Mouse (Mus musculus) lung, postnatal 0 days (tissue): ENCODE measurements around the gene Setd2. TPM values are rescaled to one million over a fixed set of nuclear protein-coding genes. Genes with fewer than 3 reads are reported as not detected.

Experiments used
- ATAC-seq: fragments of 200-750 bp; cut with Nextera tagmentation; 2 replicates; pipeline ENCODE4 v1.8.0; 2017; ENCODE audit warnings: moderate library complexity
- DNase-seq: peaks from one replicate; pipeline ENCODE4 v3.0.0-alpha.2; 2016; ENCODE audit warnings: low spot score
- H3K27ac ChIP-seq: fragments of 300-500 bp; sonication (generic); 2 replicates; pipeline ENCODE4 v1.5.1; 2014; ENCODE audit warnings: antibody characterized with exemption, mild to moderate bottlenecking, low read length, mixed read lengths
- H3K27me3 ChIP-seq: fragments of 300-500 bp; sonication (generic); replicated peaks from 2 replicates; pipeline ENCODE4 v1.6.1; 2014; ENCODE audit warnings: low read length, mixed read lengths; ENCODE audit not compliant: insufficient read depth
- H3K36me3 ChIP-seq: fragments of 300-500 bp; sonication (generic); 2 replicates; pipeline ENCODE4 v1.6.1; 2014; ENCODE audit warnings: low read length, mixed read lengths; ENCODE audit not compliant: insufficient read depth
- H3K4me1 ChIP-seq: fragments of 300-500 bp; sonication (generic); 2 replicates; pipeline ENCODE4 v1.6.1; 2014; ENCODE audit warnings: antibody characterized with exemption, low read depth, low read length, mixed read lengths; ENCODE audit not compliant: insufficient read depth
- H3K4me2 ChIP-seq: fragments of 300-500 bp; sonication (generic); replicated peaks from 2 replicates; pipeline ENCODE4 v1.6.1; 2014; ENCODE audit warnings: low read depth, mild to moderate bottlenecking, low read length, moderate library complexity, mixed read lengths
- H3K4me3 ChIP-seq: fragments of 300-500 bp; sonication (generic); 2 replicates; pipeline ENCODE4 v1.5.1; 2014; ENCODE audit warnings: low read depth, low read length
- H3K9ac ChIP-seq: fragments of 300-500 bp; sonication (generic); replicated peaks from 2 replicates; pipeline ENCODE4 v1.6.1; 2014; ENCODE audit warnings: low read depth, mild to moderate bottlenecking
- H3K9me3 ChIP-seq: fragments of 300-500 bp; sonication (generic); 2 replicates; pipeline ENCODE4 v1.6.1; 2016; ENCODE audit warnings: low read length, mixed read lengths
- CTCF ChIP-seq: IDR thresholded peaks from 2 replicates; pipeline ENCODE4 v1.5.1; 2016; ENCODE audit warnings: antibody characterized with exemption, mild to moderate bottlenecking
- EP300 ChIP-seq: IDR thresholded peaks from 2 replicates; pipeline ENCODE4 v1.6.1; 2016; ENCODE audit warnings: antibody characterized with exemption, mild to moderate bottlenecking, control low read depth
- WGBS: fragments of 180-500 bp; shearing (Covaris S2); extraction: QIAGEN DNeasy Blood & Tissue Kit; methylation state at CpG from one replicate; pipeline ENCODE4 v1.1.7; 2014; 5-methylcytosine and 5-hydroxymethylcytosine counted together
- polyA plus RNA-seq: library from polyadenylated mRNA; unstranded; fragments of >200 nt; fragmentation: Nextera tagmentation; extraction: Ambion mirVana; gene quantifications from 2 replicates; pipeline ENCODE4 v1.2.1, GENCODE M21; 2015

Setd2 gene
- polyA plus RNA-seq, 1 experiment from 2014 or later, result 22.0 TPM

- ATAC-seq, result peak; percentile 63
- no peak overlapping the region for H3K27ac ChIP-seq
- no peak overlapping the region for H3K9ac ChIP-seq
- H3K27me3 ChIP-seq, result no peaks in the 10 kb centered on the region
- H3K9me3 ChIP-seq, result no peaks in the 10 kb centered on the region
- 12% methylated on average over 19 of the region's 19 CpGs for WGBS
- no peak overlapping the region for H3K4me3 ChIP-seq
- TF ChIP-seq CTCF (peak; percentile 99), EP300 (no peak)
- peak; percentile 85 for DNase-seq
- peaks cover 18% of the 10 kb centered on the region; the same call in 1 of the 2 replicates for H3K36me3 ChIP-seq
- H3K4me2 ChIP-seq, result no peak overlapping the region
- H3K4me1 ChIP-seq, result no peaks in the 10 kb centered on the region
Observed at GRCm38 (mm10) chr9:110635225-110635624, 102.8 kb downstream of the Setd2 start.

- no peak overlapping the region for H3K4me3 ChIP-seq
- H3K4me2 ChIP-seq, result no peak overlapping the region
- TF ChIP-seq CTCF (no peak), EP300 (no peak)
- 0 out of 2 replicates have a peak, but pooled peaks cover 7% of the 10 kb centered on the region for H3K36me3 ChIP-seq
- no peaks in the 10 kb centered on the region for H3K4me1 ChIP-seq
- no peaks in the 10 kb centered on the region for H3K27me3 ChIP-seq
- H3K9ac ChIP-seq, result no peak overlapping the region
- no peak overlapping the region for H3K27ac ChIP-seq
- no peaks in the 10 kb centered on the region for H3K9me3 ChIP-seq
- ATAC-seq, result 0 out of 2 replicates have a peak, but pooled peaks have one; percentile 26
- WGBS, result 75% methylated on average over 10 of the region's 10 CpGs
- DNase-seq, result no peak
Observed at GRCm38 (mm10) chr9:110638611-110639021, 106.2 kb downstream of the Setd2 start.

GRCm38 (mm10) chr9:110641006-110641405, 108.6 kb downstream of the Setd2 start:
- DNase-seq (no peak), ATAC-seq (no peak)
- TF ChIP-seq EP300 (no peak), CTCF (no peak)
- no peaks in the 10 kb centered on the region for H3K27me3 ChIP-seq
- no peak overlapping the region for H3K9ac ChIP-seq
- no peak overlapping the region for H3K4me3 ChIP-seq
- H3K4me2 ChIP-seq, result no peak overlapping the region
- H3K27ac ChIP-seq, result no peak overlapping the region
- 0 out of 2 replicates have a peak, but pooled peaks cover 7% of the 10 kb centered on the region for H3K36me3 ChIP-seq
- H3K9me3 ChIP-seq, result no peaks in the 10 kb centered on the region
- H3K4me1 ChIP-seq, result no peaks in the 10 kb centered on the region
- WGBS, result 72% methylated on average over 5 of the region's 5 CpGs

DNA sequence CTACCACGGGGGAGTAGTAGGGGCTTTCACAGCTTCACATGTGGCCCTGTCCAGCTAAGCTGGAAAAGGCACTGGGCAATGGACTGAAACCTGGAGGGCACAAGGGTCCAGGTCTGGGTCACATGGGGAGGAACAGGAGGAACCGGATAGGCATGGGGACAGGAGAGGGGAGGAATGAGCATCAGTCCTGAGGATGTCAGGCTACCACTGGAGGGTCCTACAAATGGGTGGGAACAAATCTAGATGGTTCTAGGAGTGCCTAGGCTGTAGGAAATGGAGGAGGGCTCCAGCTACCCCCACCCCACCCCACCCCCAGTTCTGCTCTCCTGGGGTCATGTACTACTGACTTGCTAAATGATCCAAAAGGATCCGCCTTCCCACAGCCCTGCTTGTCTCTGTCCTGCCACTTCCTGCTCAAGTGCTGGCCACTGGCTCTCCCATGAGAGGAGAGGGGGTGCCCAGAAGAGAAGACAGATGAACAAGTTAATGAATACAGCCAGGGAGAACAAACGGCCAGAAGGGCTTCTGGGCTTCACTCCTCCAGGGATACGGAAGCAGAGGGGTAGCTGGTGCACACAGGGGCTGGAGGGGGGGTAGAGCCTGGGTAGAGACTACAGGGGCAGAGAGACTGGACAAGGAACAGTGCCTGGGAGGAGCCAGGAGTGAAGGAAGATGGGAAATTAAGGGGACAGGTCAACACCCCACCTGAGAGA, 110.6 kb downstream of the Setd2 start:
- 43% methylated on average over 5 of the region's 5 CpGs for WGBS
- no peak for DNase-seq
- TF ChIP-seq CTCF, result no peak
- TF ChIP-seq EP300, result no peak
- H3K4me2 ChIP-seq, result no peak overlapping the region
- 0 out of 2 replicates have a peak, but pooled peaks cover 6% of the 10 kb centered on the region for H3K36me3 ChIP-seq
- no peaks in the 10 kb centered on the region for H3K9me3 ChIP-seq
- no peak overlapping the region for H3K4me3 ChIP-seq
- ATAC-seq, result no peak; the same call in 1 of the 2 replicates
- no peak overlapping the region for H3K27ac ChIP-seq
- H3K9ac ChIP-seq, result no peak overlapping the region
- no peaks in the 10 kb centered on the region for H3K27me3 ChIP-seq
- H3K4me1 ChIP-seq, result no peaks in the 10 kb centered on the region

GRCm38 (mm10) chr9:110643787-110644186, 111.4 kb downstream of the Setd2 start:
- Histone ChIP-seq H3K4me3 (no peak overlapping the region), H3K36me3 (no peaks in the 10 kb centered on the region), H3K27me3 (no peaks in the 10 kb centered on the region), H3K9me3 (no peaks in the 10 kb centered on the region), H3K4me2 (no peak overlapping the region), H3K4me1 (no peaks in the 10 kb centered on the region), H3K27ac (no peak overlapping the region), H3K9ac (no peak overlapping the region)
- no peak for DNase-seq
- no peak for ATAC-seq
- 56% methylated on average over 8 of the region's 9 CpGs for WGBS
- TF ChIP-seq EP300 (no peak), CTCF (no peak)

DNA sequence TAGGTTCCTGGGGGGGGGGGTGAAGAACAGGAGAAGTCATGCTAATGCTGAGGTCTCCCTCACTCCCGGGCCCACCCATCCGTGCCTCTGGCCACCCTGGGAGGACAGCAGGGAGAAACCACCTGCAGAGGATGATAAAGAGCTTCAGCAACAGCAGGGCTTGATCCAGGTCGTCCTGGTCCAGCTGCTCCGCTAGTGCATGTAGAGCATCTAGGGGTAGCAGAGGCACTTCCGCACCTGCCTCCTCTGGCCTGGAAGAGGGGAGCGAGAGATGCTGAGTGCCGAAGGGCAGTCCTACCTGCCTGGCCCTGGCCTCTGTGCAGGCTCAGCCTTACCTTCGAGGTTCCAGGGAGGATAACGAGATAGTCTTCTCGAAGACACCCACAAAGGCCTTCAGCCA, 111.9 kb downstream of the Setd2 start:
- no peaks in the 10 kb centered on the region for H3K27me3 ChIP-seq
- TF ChIP-seq CTCF (no peak), EP300 (no peak)
- no peak overlapping the region for H3K4me3 ChIP-seq
- no peak overlapping the region for H3K9ac ChIP-seq
- H3K9me3 ChIP-seq, result no peaks in the 10 kb centered on the region
- no peak for DNase-seq
- H3K4me2 ChIP-seq, result no peak overlapping the region
- no peak for ATAC-seq
- WGBS, result 77% methylated on average over 10 of the region's 10 CpGs
- H3K36me3 ChIP-seq, result no peaks in the 10 kb centered on the region
- no peak overlapping the region for H3K27ac ChIP-seq
- no peaks in the 10 kb centered on the region for H3K4me1 ChIP-seq
